ENCODE assay signal across 8 mouse cellular contexts in genomic region chr7:29785023-29785422, GRCm38 (mm10). TPM values are rescaled to one million over a fixed set of nuclear protein-coding genes. Genes with fewer than 3 reads are reported as not detected.
DNase-seq lines count a peak whose midpoint lies in the region; ATAC-seq and TF ChIP-seq lines count a peak whose summit lies in the region.

No protein-coding gene starts in this region.

- no peak overlapping the region for H3K27ac ChIP-seq in heart, embryonic 11.5 days (ENCODE audit: low read depth, low read length)
- H3K27ac ChIP-seq in MEL (ENCODE audit: control insufficient read depth, low read depth, low read length): no peak overlapping the region
- no peak overlapping the region for H3K27ac ChIP-seq in forebrain, embryonic 16.5 days (ENCODE audit: low read length)
- no peak overlapping the region for H3K27ac ChIP-seq in liver, embryonic 15.5 days (replicated peaks)

- TF ChIP-seq POLR2A in MEL (IDR thresholded peaks at IDR 0.05; ENCODE audit: control insufficient read depth in 1 of 2, insufficient read depth in 1 of 2, low read depth in 1 of 2, low read length in 2 of 2, poor library complexity in 1 of 2): no peak

- no peaks in the 10 kb centered on the region for H3K9me3 ChIP-seq in heart, embryonic 11.5 days (replicated peaks; ENCODE audit: control insufficient read depth, low read length)
- H3K9me3 ChIP-seq in MEL (replicated peaks; ENCODE audit: insufficient read depth, low read length): no peaks in the 10 kb centered on the region
- no peaks in the 10 kb centered on the region for H3K9me3 ChIP-seq in forebrain, embryonic 16.5 days (ENCODE audit: control insufficient read depth, low read length)
- H3K9me3 ChIP-seq in liver, embryonic 15.5 days (replicated peaks): no peaks in the 10 kb centered on the region

- H3K4me3 ChIP-seq in heart, embryonic 11.5 days (ENCODE audit: low read depth, low read length): peak overlapping the region; percentile 84
- peak overlapping the region; percentile 80 to 93 for H3K4me3 ChIP-seq in MEL (ENCODE audit: control insufficient read depth in 1 of 2, insufficient read depth in 1 of 2, low read depth in 2 of 2, low read length in 2 of 2)
- peak overlapping the region; percentile 99 for H3K4me3 ChIP-seq in forebrain, embryonic 16.5 days (replicated peaks; ENCODE audit: low read length)
- peak overlapping the region; percentile 5 for H3K4me3 ChIP-seq in liver, embryonic 15.5 days (replicated peaks)

- no peak for ATAC-seq in heart, embryonic 11.5 days (replicated peaks; ENCODE audit: insufficient number of reproducible peaks, low FRiP score, low TSS enrichment)
- no peak for ATAC-seq in forebrain, embryonic 16.5 days
- no peak for ATAC-seq in liver, embryonic 15.5 days (ENCODE audit: insufficient read depth)

- peak overlapping the region; percentile 87 for H3K4me2 ChIP-seq in heart, embryonic 11.5 days
- peak overlapping the region; percentile 67 for H3K4me2 ChIP-seq in forebrain, embryonic 16.5 days (ENCODE audit: low read length)
- H3K4me2 ChIP-seq in liver, embryonic 15.5 days: peak overlapping the region; percentile 84; the same call in 1 of the 2 replicates

- H3K27me3 ChIP-seq in heart, embryonic 11.5 days (ENCODE audit: control insufficient read depth, insufficient read depth, low read length): no peaks in the 10 kb centered on the region
- no peaks in the 10 kb centered on the region for H3K27me3 ChIP-seq in MEL (ENCODE audit: control insufficient read depth in 1 of 2, insufficient read depth in 2 of 2, low read length in 2 of 2)
- H3K27me3 ChIP-seq in forebrain, embryonic 16.5 days (replicated peaks; ENCODE audit: control insufficient read depth, insufficient read depth, low read length): no peaks in the 10 kb centered on the region
- no peaks in the 10 kb centered on the region for H3K27me3 ChIP-seq in liver, embryonic 15.5 days

- H3K36me3 ChIP-seq in heart, embryonic 11.5 days (ENCODE audit: control insufficient read depth, insufficient read depth, low read length): peaks cover 18% of the 10 kb centered on the region
- peaks cover 0 to 1% of the 10 kb centered on the region in 2 experiments; a peak in 1 of 4 replicates for H3K36me3 ChIP-seq in MEL (ENCODE audit: control insufficient read depth in 1 of 2, insufficient read depth in 2 of 2, low read length in 2 of 2)
- peaks cover 25% of the 10 kb centered on the region for H3K36me3 ChIP-seq in forebrain, embryonic 16.5 days (ENCODE audit: control insufficient read depth, insufficient read depth)
- H3K36me3 ChIP-seq in liver, embryonic 15.5 days (replicated peaks): 0 out of 2 replicates have a peak, but pooled peaks cover 3% of the 10 kb centered on the region

- WGBS in heart, embryonic 11.5 days (ENCODE audit: insufficient replicate concordance): 65% methylated on average over 8 of the region's 8 CpGs
- 45% methylated on average over 8 of the region's 8 CpGs for WGBS in forebrain, embryonic 16.5 days
- 66% methylated on average over 8 of the region's 8 CpGs for WGBS in liver, embryonic 15.5 days (ENCODE audit: insufficient replicate concordance)

- DNase-seq in heart, postnatal 36 days: no peak
- peak; percentile 54 for DNase-seq in MEL (ENCODE audit: low read depth, low spot score)
- no peak for DNase-seq in thymus, postnatal 0 days (ENCODE audit: low spot score)
- DNase-seq in urinary bladder, adult 2 months (ENCODE audit: low spot score): no peak
- no peak for DNase-seq in testis, postnatal 10 days (ENCODE audit: low spot score)

- H3K9ac ChIP-seq in heart, embryonic 11.5 days (ENCODE audit: low read depth, low read length): no peak overlapping the region; the same call in none of the 2 replicates
- H3K9ac ChIP-seq in MEL (ENCODE audit: control insufficient read depth, low read depth, low read length, poor library complexity, severe bottlenecking): peak overlapping the region; percentile 79
- peak overlapping the region; percentile 60; the same call in 1 of the 2 replicates for H3K9ac ChIP-seq in forebrain, embryonic 16.5 days (replicated peaks; ENCODE audit: low read depth, low read length)
- H3K9ac ChIP-seq in liver, embryonic 15.5 days: no peak overlapping the region

- H3K79me2 ChIP-seq in MEL (ENCODE audit: control insufficient read depth, insufficient read depth, low read length, poor library complexity): no peaks in the 10 kb centered on the region; the same call in 1 of the 2 replicates

- TF ChIP-seq EP300 in MEL (IDR thresholded peaks at IDR 0.05; ENCODE audit: low read depth in 1 of 2, low read length in 2 of 2): no peak

- TF ChIP-seq RAD21 in MEL (IDR thresholded peaks at IDR 0.05; ENCODE audit: low read depth, low read length): no peak

- no peak for TF ChIP-seq CTCF in MEL (IDR thresholded peaks at IDR 0.05 in 2 of 3, conservative IDR thresholded peaks at IDR 0.05 in 1 of 3; ENCODE audit: control insufficient read depth in 1 of 3, insufficient read depth in 1 of 3, low read depth in 2 of 3, low read length in 3 of 3, poor library complexity in 1 of 3, severe bottlenecking in 1 of 3)

- H3K4me1 ChIP-seq in heart, embryonic 11.5 days (ENCODE audit: control insufficient read depth, insufficient read depth, low read length): peaks cover 10% of the 10 kb centered on the region
- no peaks in the 10 kb centered on the region; a peak in 1 of 4 replicates for H3K4me1 ChIP-seq in MEL (ENCODE audit: control insufficient read depth in 1 of 2, insufficient read depth in 2 of 2, low read length in 2 of 2)
- peaks cover 26% of the 10 kb centered on the region for H3K4me1 ChIP-seq in forebrain, embryonic 16.5 days (replicated peaks; ENCODE audit: control insufficient read depth, insufficient read depth, low read length)
- peaks cover 11% of the 10 kb centered on the region for H3K4me1 ChIP-seq in liver, embryonic 15.5 days (replicated peaks)

- intact Hi-C loops in heart, postnatal 36 days (cut with DNase I): loop anchor here (2.0 kb wide), 1 partner anchor 30 kb away; no protein-coding TSS in a partner anchor

TF ChIP-seq in MEL, 35 proteins besides CTCF, POLR2A, EP300 and RAD21 (continues in another document):
- peak; percentile 17; the same call in 1 of the 2 replicates for TF ChIP-seq SIN3A (IDR thresholded peaks at IDR 0.05; ENCODE audit: low read length)
- peak; percentile 56 for TF ChIP-seq MXI1 (IDR thresholded peaks at IDR 0.05; ENCODE audit: low read depth, low read length)
- TF ChIP-seq USF1 (IDR thresholded peaks at IDR 0.05; ENCODE audit: low read depth, low read length): peak; percentile 24; the same call in 1 of the 2 replicates
- peak; percentile 80 for TF ChIP-seq ZNF384 (IDR thresholded peaks at IDR 0.05; ENCODE audit: low read depth, low read length)
- TF ChIP-seq ZC3H11A (IDR thresholded peaks at IDR 0.05; ENCODE audit: low read depth, low read length): no peak
- TF ChIP-seq ZMIZ1 (IDR thresholded peaks at IDR 0.05; ENCODE audit: low read depth, low read length): no peak
- TF ChIP-seq TBP (IDR thresholded peaks at IDR 0.05; ENCODE audit: low read depth, low read length): peak; percentile 54; the same call in 1 of the 2 replicates

RNA-seq across cellular contexts. Expression of gene Zfp30, which starts 1.2 kb away (rescaled TPM):
- polyA plus RNA-seq in heart, embryonic 11.5 days (2014; fragmentation: Nextera tagmentation; extraction: Ambion mirVana): 5.3 and 5.6 TPM in 2 replicates
- total RNA-seq in heart, postnatal 36 days (2021): 1 to 10 TPM; 5.2 to 5.7 TPM
- total RNA-seq in MEL (2012; rRNA removed): 1.4 and 1.5 TPM in 2 replicates
- 1 to 10 TPM in 1 of 2 experiments, not detected in 1; 2.7 TPM for polyA plus RNA-seq in MEL (2012; ENCODE audit: insufficient read depth in 1 of 2, insufficient read length in 2 of 2, low read depth in 1 of 2, low replicate concordance in 2 of 2, missing spikeins in 1 of 2)
- 17.0 and 17.9 TPM in 2 replicates for polyA plus RNA-seq in forebrain, embryonic 16.5 days (2015; fragmentation: Nextera tagmentation; extraction: Ambion mirVana)
- 0.54 and 0.67 TPM in 2 replicates for polyA plus RNA-seq in liver, embryonic 15.5 days (2015; fragmentation: Nextera tagmentation; extraction: Ambion mirVana)
- polyA plus RNA-seq in thymus, postnatal 0 days (2015; fragmentation: Nextera tagmentation; extraction: Ambion mirVana): 2.1 and 2.6 TPM in 2 replicates
- 2.7 and 3.7 TPM in 2 replicates for polyA plus RNA-seq in urinary bladder, adult 2 months (2012; rRNA removed)

RNA-seq across cellular contexts. Expression of gene Zfp84, which starts 16.7 kb away (rescaled TPM):
- 8.7 and 8.8 TPM in 2 replicates for polyA plus RNA-seq in heart, embryonic 11.5 days (2014; fragmentation: Nextera tagmentation; extraction: Ambion mirVana)
- total RNA-seq in heart, postnatal 36 days (2021): 10 to 100 TPM in 1 of 2 experiments, 1 to 10 TPM in 1; 9.8 to 11.4 TPM
- total RNA-seq in MEL (2012; rRNA removed): 7.0 and 8.1 TPM in 2 replicates
- polyA plus RNA-seq in MEL (2012; ENCODE audit: insufficient read depth in 1 of 2, insufficient read length in 2 of 2, low read depth in 1 of 2, low replicate concordance in 2 of 2, missing spikeins in 1 of 2): 1 to 10 TPM in 1 of 2 experiments, not detected in 1; 4.7 TPM
- 22.6 and 24.6 TPM in 2 replicates for polyA plus RNA-seq in forebrain, embryonic 16.5 days (2015; fragmentation: Nextera tagmentation; extraction: Ambion mirVana)
- polyA plus RNA-seq in liver, embryonic 15.5 days (2015; fragmentation: Nextera tagmentation; extraction: Ambion mirVana): 3.2 TPM in 2 replicates
- 12.8 TPM in 2 replicates for polyA plus RNA-seq in thymus, postnatal 0 days (2015; fragmentation: Nextera tagmentation; extraction: Ambion mirVana)
- 9.7 and 10.1 TPM in 2 replicates for polyA plus RNA-seq in urinary bladder, adult 2 months (2012; rRNA removed)

RNA-seq across cellular contexts. Expression of gene Zfp790, which starts 30.9 kb away (rescaled TPM):
- 8.9 and 13.3 TPM in 2 replicates for polyA plus RNA-seq in heart, embryonic 11.5 days (2014; fragmentation: Nextera tagmentation; extraction: Ambion mirVana)
- 10 to 100 TPM; 10.9 to 11.9 TPM for total RNA-seq in heart, postnatal 36 days (2021)
- total RNA-seq in MEL (2012; rRNA removed): 4.9 TPM in 2 replicates
- 1 to 10 TPM in 1 of 2 experiments, not detected in 1; 3.8 TPM for polyA plus RNA-seq in MEL (2012; ENCODE audit: insufficient read depth in 1 of 2, insufficient read length in 2 of 2, low read depth in 1 of 2, low replicate concordance in 2 of 2, missing spikeins in 1 of 2)
- polyA plus RNA-seq in forebrain, embryonic 16.5 days (2015; fragmentation: Nextera tagmentation; extraction: Ambion mirVana): 33.8 and 37.1 TPM in 2 replicates
- polyA plus RNA-seq in liver, embryonic 15.5 days (2015; fragmentation: Nextera tagmentation; extraction: Ambion mirVana): 2.9 and 4.1 TPM in 2 replicates
- polyA plus RNA-seq in thymus, postnatal 0 days (2015; fragmentation: Nextera tagmentation; extraction: Ambion mirVana): 10.4 and 11.7 TPM in 2 replicates
- polyA plus RNA-seq in urinary bladder, adult 2 months (2012; rRNA removed): 8.8 and 9.2 TPM in 2 replicates

RNA-seq across cellular contexts. Expression of gene Catsperg2, which starts 58.2 kb away (rescaled TPM):
- polyA plus RNA-seq in heart, embryonic 11.5 days (2014; fragmentation: Nextera tagmentation; extraction: Ambion mirVana): not detected in 2 replicates
- total RNA-seq in heart, postnatal 36 days (2021): not detected
- total RNA-seq in MEL (2012; rRNA removed): not detected in 2 replicates
- not detected for polyA plus RNA-seq in MEL (2012; ENCODE audit: insufficient read depth in 1 of 2, insufficient read length in 2 of 2, low read depth in 1 of 2, low replicate concordance in 2 of 2, missing spikeins in 1 of 2)
- polyA plus RNA-seq in forebrain, embryonic 16.5 days (2015; fragmentation: Nextera tagmentation; extraction: Ambion mirVana): 0.34 and 0.35 TPM in 2 replicates
- not detected in 2 replicates for polyA plus RNA-seq in liver, embryonic 15.5 days (2015; fragmentation: Nextera tagmentation; extraction: Ambion mirVana)
- not detected in 2 replicates for polyA plus RNA-seq in thymus, postnatal 0 days (2015; fragmentation: Nextera tagmentation; extraction: Ambion mirVana)
- polyA plus RNA-seq in urinary bladder, adult 2 months (2012; rRNA removed): not detected in 2 replicates

Comparison
In these comparisons a context has a peak if more than half of its experiments do, and no peak if none do; other contexts are left out.
1. H3K4me3 ChIP-seq: peak in every context shown above with its lines; median percentile 99 in forebrain, embryonic 16.5 days; 86 in MEL; 84 in heart, embryonic 11.5 days; 5 in liver, embryonic 15.5 days.
2. H3K9ac ChIP-seq: peak in MEL (single experiment) and forebrain, embryonic 16.5 days (single experiment); none in heart, embryonic 11.5 days (single experiment) and liver, embryonic 15.5 days (single experiment).
3. Peak in every context shown above with its lines, with median percentiles within 50 percentile points of each other: H3K4me2 ChIP-seq.